Mouse (Mus musculus) cerebellum, postnatal 14 days (tissue): ENCODE data around the gene Ccl11.

Source experiments
- DNase-seq, 2 experiments: peaks; one replicate each; pipeline ENCODE4 v3.0.0; 2021; ENCODE audit warnings: mixed read lengths in 2 of 2

Ccl11 gene

DNA sequence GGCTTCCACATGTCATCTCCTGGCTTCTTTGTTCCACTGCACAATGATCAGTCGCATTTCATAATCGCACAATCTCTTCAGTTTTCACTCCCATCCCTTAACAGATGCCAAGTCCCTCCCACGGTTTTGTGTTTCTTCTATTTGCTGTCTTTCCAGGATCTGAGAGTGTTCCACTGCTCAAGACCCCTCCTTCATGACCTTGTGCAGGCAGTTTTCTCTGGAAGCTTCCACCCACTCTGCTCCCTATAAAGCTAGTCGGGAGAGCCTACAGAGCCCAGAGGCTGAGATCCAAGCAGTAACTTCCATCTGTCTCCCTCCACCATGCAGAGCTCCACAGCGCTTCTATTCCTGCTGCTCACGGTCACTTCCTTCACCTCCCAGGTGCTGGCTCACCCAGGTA lies at the start of gene Ccl11:
Gene Ccl11, plus strand, starts transcription at position 178 of the 400 bp plus-strand sequence.
- no peak for DNase-seq

- DNase-seq, result no peak
These were observed 47.5 kb upstream of the Ccl11 start for GRCm38 (mm10) chr11:82010115-82010514.

DNA sequence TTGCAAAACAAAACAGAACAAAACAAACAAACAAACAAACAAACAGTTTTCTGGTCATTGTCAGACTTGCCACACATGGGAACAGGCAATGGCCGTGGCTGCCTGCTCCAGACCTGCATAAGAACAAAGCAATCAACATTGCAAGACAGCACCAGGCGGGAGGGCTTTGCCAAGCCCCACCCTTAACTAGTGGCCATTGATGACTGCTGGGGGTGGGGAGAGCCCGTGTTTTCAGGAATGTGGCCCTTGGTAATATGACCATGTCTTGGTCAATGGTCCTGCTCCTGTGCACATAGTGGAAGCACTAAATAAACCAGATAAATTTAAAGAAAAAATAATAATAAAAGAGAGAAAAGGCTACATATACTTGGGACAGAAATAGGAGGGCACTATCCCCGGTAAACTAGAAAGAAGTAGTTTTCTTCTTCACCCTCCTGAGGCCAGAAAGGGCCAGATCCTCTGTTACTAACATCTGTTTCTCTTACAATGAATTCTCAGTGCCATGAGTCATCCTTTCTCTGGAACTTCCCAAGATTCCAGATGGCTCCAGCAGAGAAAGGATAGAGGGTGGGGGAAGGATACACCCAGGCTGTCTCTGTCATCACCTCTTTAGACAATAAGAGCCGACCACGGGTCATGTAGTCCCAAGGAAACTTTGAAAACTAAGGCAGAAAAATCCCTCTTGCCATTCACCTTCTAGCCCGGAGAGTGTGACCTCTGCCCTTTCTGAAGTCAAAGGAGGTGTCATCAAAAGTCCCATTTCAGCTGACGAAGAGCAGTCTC lies 46.0 kb upstream of the Ccl11 start:
- no peak for DNase-seq

GRCm38 (mm10) chr11:82013756-82014155 lies 43.9 kb upstream of the Ccl11 start:
- no peak for DNase-seq

- DNase-seq, result no peak
These were observed 42.6 kb upstream of the Ccl11 start for GRCm38 (mm10) chr11:82015066-82015465.

DNA sequence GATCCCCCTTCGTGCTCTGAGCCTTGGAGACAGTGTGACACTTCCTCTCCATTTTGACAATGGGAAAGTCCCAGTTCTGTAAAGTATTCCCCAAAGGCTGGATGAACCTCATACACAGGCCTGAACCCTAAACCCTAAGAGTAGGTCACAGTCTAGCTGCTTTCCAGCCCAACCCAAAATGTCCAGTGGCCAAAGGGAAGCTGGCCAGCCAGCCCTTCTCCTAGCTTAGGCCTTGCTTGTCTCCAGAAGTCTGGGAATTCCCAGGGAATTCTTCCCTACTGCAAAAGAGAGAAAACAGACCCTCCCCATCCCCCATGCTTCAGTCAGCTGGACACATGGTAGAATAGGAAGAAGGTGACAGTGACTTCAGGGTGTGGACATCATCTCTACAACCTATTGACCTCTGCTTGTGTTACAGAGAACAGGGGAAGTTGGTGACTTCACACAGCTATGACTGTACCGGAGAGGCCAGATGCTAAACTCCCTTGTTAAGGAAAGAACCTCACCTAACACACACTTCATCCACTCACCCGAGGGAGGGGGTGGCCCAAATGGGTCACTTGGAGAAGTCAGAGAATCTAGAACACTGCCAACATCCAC lies 41.3 kb upstream of the Ccl11 start:
- no peak for DNase-seq

- no peak for DNase-seq
These were observed 38.2 kb upstream of the Ccl11 start for GRCm38 (mm10) chr11:82019389-82019788.

DNA sequence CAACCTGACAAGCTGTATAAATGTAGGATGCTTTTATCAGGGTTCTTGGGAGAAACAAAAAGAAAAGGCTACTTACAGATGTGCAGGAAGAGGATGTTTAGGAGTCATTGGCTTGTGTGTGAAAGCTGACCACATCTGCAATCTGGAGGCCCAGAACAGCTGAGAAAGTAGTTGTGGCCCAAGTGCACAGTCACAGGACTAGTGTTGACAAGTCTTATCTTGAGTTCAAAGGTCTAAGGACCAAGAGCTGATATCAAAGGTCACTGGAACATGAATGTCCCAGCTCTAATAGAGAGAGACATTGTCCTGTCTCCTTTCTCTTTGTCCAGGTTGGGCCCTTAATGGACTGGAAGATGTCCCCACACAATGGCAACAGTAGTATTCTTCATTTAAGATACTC lies 37.8 kb upstream of the Ccl11 start:
- DNase-seq, result no peak

- DNase-seq, result no peak
These were observed 36.2 kb upstream of the Ccl11 start for GRCm38 (mm10) chr11:82021406-82021805.

GRCm38 (mm10) chr11:82022504-82023056 lies 35.0 kb upstream of the Ccl11 start:
- DNase-seq, result no peak

DNA sequence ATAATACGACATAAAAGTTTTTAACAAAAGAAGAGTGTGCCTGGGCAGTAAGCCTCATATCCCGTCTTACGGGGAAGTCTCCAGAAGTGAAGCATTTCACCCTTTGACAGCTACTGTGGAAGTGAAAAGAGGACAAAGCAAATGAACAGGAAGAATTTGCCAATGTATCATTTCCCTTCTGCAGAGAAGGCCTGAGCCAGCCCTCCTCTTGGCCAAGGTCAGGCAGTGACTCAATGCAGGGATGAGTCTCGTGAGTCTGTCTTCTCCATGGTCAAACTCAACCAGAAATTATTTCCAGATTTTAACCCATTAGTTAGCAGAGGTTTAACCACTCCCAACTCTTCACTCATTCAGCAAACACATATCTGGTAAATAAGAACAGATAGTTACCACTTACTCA lies 33.9 kb upstream of the Ccl11 start:
- DNase-seq, result no peak

DNA sequence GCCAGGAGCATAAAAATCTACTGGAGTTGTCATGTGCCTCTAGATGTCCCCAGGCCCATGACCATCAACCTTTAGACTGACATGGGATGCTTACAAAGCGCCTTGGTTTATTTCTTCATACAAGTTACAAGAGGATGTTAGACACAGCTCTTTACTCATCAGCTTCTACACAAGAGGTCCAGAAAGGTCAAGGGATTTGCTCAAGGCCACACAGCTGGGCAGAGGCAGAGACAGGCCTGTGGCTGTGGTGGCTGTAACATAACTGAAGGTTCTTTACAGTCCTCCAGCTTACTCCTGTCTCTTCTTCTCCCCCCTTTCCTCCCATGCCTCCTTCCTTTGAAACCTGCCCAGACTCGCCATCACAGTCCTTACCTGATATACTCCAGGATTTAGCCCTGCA lies 27.5 kb upstream of the Ccl11 start:
- no peak for DNase-seq

- DNase-seq, result no peak
These were observed 25.5 kb upstream of the Ccl11 start for GRCm38 (mm10) chr11:82032136-82032535.

GRCm38 (mm10) chr11:82032678-82033344 lies 24.8 kb upstream of the Ccl11 start:
- DNase-seq, result no peak

- DNase-seq, result no peak
These were observed 23.2 kb upstream of the Ccl11 start for GRCm38 (mm10) chr11:82034446-82034845.

DNA sequence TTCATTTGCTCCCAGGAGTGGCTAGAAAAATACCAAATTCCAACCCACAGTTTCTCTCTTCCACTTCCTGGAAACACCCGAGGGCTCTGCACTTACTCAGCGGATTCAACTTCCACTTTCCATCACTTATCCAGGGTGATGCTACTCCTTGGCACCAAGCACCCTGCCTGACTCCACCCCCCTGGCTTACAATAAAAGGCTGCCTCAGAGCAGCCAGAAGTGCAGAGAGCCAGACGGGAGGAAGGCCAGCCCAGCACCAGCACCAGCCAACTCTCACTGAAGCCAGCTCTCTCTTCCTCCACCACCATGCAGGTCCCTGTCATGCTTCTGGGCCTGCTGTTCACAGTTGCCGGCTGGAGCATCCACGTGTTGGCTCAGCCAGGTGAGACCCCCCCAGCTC lies 22.3 kb upstream of the Ccl11 start, which contains the start of gene Ccl2:
Gene Ccl2, plus strand, starts transcription at position 216 of the 400 bp plus-strand sequence.
- DNase-seq, result peak; percentile 68 to 69

DNA sequence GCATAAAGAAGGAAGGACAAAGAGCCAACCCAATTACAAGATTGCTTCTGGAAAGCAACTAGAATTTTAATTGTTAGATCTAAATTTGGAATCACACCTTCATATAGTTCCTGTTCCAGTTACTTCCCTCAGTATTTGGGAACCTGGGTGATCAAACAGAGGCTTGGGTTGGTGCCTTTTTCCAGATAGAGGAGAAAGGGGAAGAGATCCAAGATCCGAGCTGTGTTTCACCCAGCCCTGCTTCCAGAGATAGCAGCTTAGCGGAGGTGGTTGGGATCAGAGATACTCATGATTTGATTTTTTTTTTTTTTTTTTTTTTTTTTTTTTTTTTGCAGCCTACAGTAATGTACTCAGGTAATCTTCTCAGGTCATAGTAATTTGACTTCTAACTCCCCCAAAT lies 21.8 kb upstream of the Ccl11 start:
- DNase-seq, result no peak

DNA sequence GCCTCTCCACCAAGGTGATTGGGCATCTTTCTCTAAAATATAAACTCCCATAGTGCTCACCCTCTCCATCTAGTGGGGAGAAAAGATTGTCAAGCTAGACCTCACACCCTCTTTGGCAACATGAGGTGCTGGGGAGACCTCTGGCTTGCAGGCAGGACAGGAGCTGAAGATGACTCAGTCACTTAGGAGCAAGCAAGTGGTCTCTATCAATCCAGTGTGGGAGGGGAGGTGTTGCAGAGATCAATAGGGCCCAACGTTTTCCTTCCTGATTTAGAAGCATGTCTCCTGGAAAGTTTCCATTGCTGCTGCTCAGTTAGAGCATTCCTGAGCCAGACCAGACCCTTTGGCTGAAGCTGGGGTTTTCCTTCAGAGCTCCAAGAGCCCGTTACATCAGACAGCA lies 19.1 kb upstream of the Ccl11 start, which contains the start of gene Gm17268:
Gene Gm17268, minus strand, starts transcription at position 28 of the 400 bp plus-strand sequence.
- no peak for DNase-seq

DNA sequence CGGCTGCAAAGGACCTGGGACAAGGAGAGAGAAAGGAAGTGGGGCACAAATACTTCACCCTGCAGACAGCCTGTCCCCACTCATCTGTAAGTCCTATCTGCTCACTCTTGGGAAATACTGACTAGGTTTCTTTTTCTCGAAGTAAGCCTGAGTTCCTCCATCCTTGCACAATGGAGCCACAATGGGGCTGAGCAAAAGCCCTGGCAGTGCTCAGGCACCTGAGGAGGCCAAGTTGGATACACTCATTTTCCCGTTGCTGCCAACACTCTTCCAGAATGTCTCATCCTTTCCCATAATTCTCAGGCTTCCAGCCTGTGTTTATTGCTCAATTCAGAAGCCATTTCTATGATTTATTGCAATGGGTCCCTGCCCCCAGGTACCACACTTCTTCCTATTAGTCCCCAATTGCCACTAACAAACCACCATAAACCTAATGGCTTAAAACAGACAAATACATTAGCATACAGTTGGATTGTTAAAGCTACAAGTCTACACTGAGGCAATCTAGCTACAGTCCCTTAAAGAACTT lies 18.4 kb upstream of the Ccl11 start:
- DNase-seq, result no peak

- DNase-seq, result no peak
These were observed 15.9 kb upstream of the Ccl11 start for GRCm38 (mm10) chr11:82041671-82042080.

- peak; percentile 56 to 72 for DNase-seq
These were observed 12.2 kb upstream of the Ccl11 start, which contains the start of gene Ccl7 for GRCm38 (mm10) chr11:82045471-82045870. TSS of gene Ccl7 (plus strand) at chr11:82045712.

- peak; percentile 27 to 42 for DNase-seq
These were observed 9.7 kb upstream of the Ccl11 start for GRCm38 (mm10) chr11:82047746-82048415.

GRCm38 (mm10) chr11:82053849-82054248 lies 3.8 kb upstream of the Ccl11 start:
- DNase-seq, result no peak
